Comparison of ENCODE assay signal across 16 mouse cellular contexts in the genomic region with DNA sequence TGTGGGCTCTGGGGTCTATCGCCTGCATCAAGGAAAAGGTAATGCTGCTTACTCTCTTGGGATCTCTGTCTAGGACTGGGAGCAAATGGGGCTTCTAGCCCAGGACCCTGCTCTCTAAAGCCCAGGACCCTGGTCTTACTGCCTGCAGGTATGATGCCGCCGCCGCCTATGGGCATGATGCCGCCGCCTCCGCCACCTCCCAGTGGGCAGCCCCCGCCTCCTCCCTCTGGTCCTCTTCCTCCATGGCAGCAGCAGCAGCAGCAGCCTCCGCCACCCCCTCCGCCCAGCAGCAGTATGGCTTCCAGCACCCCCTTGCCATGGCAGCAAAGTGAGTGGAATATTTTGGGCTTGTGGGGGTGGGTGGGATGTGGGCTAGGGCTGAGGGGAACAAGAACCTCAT. TPM values are rescaled to one million over a fixed set of nuclear protein-coding genes. Genes with fewer than 3 reads are reported as not detected.
DNase-seq lines count a peak whose midpoint lies in the region; ATAC-seq and TF ChIP-seq lines count a peak whose summit lies in the region.
"Had no signal": no experiment of that assay in that cellular context is flagged by ENCODE, and none has a peak within 500 bp of the region (broad histone marks: within the 10 kb centered on the region; RNA-seq: fewer than 3 reads in every experiment).

No protein-coding gene starts in this region.

- no peak for TF ChIP-seq POLR2A in ES-Bruce4 (IDR thresholded peaks at IDR 0.05; ENCODE audit: insufficient read depth, low read length)

- no peak overlapping the region for H3K9ac ChIP-seq in forebrain, embryonic 13.5 days
- no peak overlapping the region for H3K9ac ChIP-seq in kidney, embryonic 16.5 days (replicated peaks; ENCODE audit: low read length)
- 0 out of 2 replicates have a peak overlapping the region, but pooled peaks have one; percentile 50 for H3K9ac ChIP-seq in ES-Bruce4 (ENCODE audit: low read depth, poor library complexity, severe bottlenecking)
- H3K9ac ChIP-seq in midbrain, embryonic 11.5 days (ENCODE audit: low read length) = no peak overlapping the region
- H3K9ac ChIP-seq: embryonic facial prominence, embryonic 12.5 days; forebrain, postnatal 0 days had no signal

- no peak for TF ChIP-seq CTCF in gastrocnemius, adult 2 months (IDR thresholded peaks at IDR 0.05)
- TF ChIP-seq CTCF in ES-Bruce4 (IDR thresholded peaks at IDR 0.05; ENCODE audit: low read depth, low read length) = no peak

- H3K36me3 ChIP-seq in forebrain, embryonic 10.5 days (replicated peaks) = peaks cover 100% of the 10 kb centered on the region
- peaks cover 100% of the 10 kb centered on the region for H3K36me3 ChIP-seq in forebrain, embryonic 13.5 days (ENCODE audit: poor library complexity, severe bottlenecking)
- H3K36me3 ChIP-seq in kidney, embryonic 16.5 days (ENCODE audit: insufficient read depth, low read length) = peaks cover 82% of the 10 kb centered on the region
- H3K36me3 ChIP-seq in ES-Bruce4 (ENCODE audit: control insufficient read depth, insufficient read depth, low read length, poor library complexity, severe bottlenecking) = peaks cover 79% of the 10 kb centered on the region
- peaks cover 69% of the 10 kb centered on the region for H3K36me3 ChIP-seq in midbrain, embryonic 11.5 days (ENCODE audit: control insufficient read depth, insufficient read depth, low read length)

- H3K27ac ChIP-seq in forebrain, embryonic 10.5 days = no peak overlapping the region
- H3K27ac ChIP-seq in forebrain, embryonic 13.5 days = no peak overlapping the region
- peak overlapping the region; percentile 92 for H3K27ac ChIP-seq in gastrocnemius, adult 2 months
- H3K27ac ChIP-seq in kidney, embryonic 16.5 days (ENCODE audit: low read length) = no peak overlapping the region
- H3K27ac ChIP-seq in ES-Bruce4 (ENCODE audit: insufficient read depth, low read length) = no peak overlapping the region
- H3K27ac ChIP-seq in midbrain, embryonic 11.5 days (ENCODE audit: low read depth, low read length) = no peak overlapping the region
- H3K27ac ChIP-seq: embryonic facial prominence, embryonic 10.5 days; embryonic facial prominence, embryonic 12.5 days had no signal

- no peaks in the 10 kb centered on the region for H3K27me3 ChIP-seq in forebrain, embryonic 10.5 days (ENCODE audit: poor library complexity, severe bottlenecking)
- no peaks in the 10 kb centered on the region for H3K27me3 ChIP-seq in forebrain, embryonic 13.5 days
- H3K27me3 ChIP-seq in kidney, embryonic 16.5 days (ENCODE audit: insufficient read depth, low read length) = no peaks in the 10 kb centered on the region
- no peaks in the 10 kb centered on the region for H3K27me3 ChIP-seq in ES-Bruce4 (ENCODE audit: control insufficient read depth, insufficient read depth, low read length, poor library complexity, severe bottlenecking)
- no peaks in the 10 kb centered on the region for H3K27me3 ChIP-seq in midbrain, embryonic 11.5 days (ENCODE audit: control insufficient read depth, insufficient read depth, low read length)
- H3K27me3 ChIP-seq: embryonic facial prominence, embryonic 12.5 days had no signal

- TF ChIP-seq EP300 in ES-Bruce4 (IDR thresholded peaks at IDR 0.05; ENCODE audit: insufficient read depth, low read depth, low read length) = no peak

- H3K4me3 ChIP-seq in forebrain, embryonic 10.5 days = peak overlapping the region; percentile 0; the same call in 1 of the 2 replicates
- no peak overlapping the region for H3K4me3 ChIP-seq in forebrain, embryonic 13.5 days
- peak overlapping the region; percentile 60 for H3K4me3 ChIP-seq in gastrocnemius, adult 2 months
- no peak overlapping the region for H3K4me3 ChIP-seq in kidney, embryonic 16.5 days (ENCODE audit: low read length)
- peak overlapping the region; percentile 5 for H3K4me3 ChIP-seq in ES-Bruce4 (ENCODE audit: low read depth, low read length)
- no peak overlapping the region for H3K4me3 ChIP-seq in midbrain, embryonic 11.5 days (ENCODE audit: low read depth, low read length)
- H3K4me3 ChIP-seq: embryonic facial prominence, embryonic 12.5 days had no signal

- ATAC-seq in forebrain, embryonic 13.5 days = no peak
- ATAC-seq in kidney, embryonic 16.5 days (ENCODE audit: low FRiP score, low TSS enrichment) = 0 out of 2 replicates have a peak, but pooled peaks have one; percentile 5
- ATAC-seq in midbrain, embryonic 11.5 days (ENCODE audit: low FRiP score) = no peak

- H3K4me2 ChIP-seq in forebrain, embryonic 13.5 days = no peak overlapping the region
- H3K4me2 ChIP-seq in kidney, embryonic 16.5 days (replicated peaks; ENCODE audit: low read depth, low read length) = no peak overlapping the region
- H3K4me2 ChIP-seq in midbrain, embryonic 11.5 days = no peak overlapping the region
- H3K4me2 ChIP-seq: embryonic facial prominence, embryonic 12.5 days had no signal

- DNase-seq in forebrain, embryonic 10.5 days (ENCODE audit: extremely low spot score, low spot score) = no peak
- peak; percentile 50 for DNase-seq in gastrocnemius, adult 2 months
- no peak for DNase-seq in gastrocnemius, postnatal 4 days (ENCODE audit: low spot score in 2 of 2)
- no peak for DNase-seq in kidney, postnatal 14 days
- DNase-seq in midbrain, embryonic 11.5 days (ENCODE audit: low spot score, missing footprints) = no peak
- DNase-seq: adrenal gland, postnatal 14 days; adrenal gland, postnatal 36 days; cerebellum, adult 8-10 months; cerebellum, postnatal 10 days; cerebellum, postnatal 25 days; forebrain, postnatal 0 days had no signal

- 98% methylated on average over 10 of the region's 10 CpGs for WGBS in forebrain, embryonic 10.5 days
- 95% methylated on average over 10 of the region's 10 CpGs for WGBS in forebrain, embryonic 13.5 days
- 96% methylated on average over 9 of the region's 10 CpGs for WGBS in kidney, embryonic 16.5 days
- 98% methylated on average over 10 of the region's 10 CpGs for WGBS in midbrain, embryonic 11.5 days

- H3K9me3 ChIP-seq in forebrain, embryonic 10.5 days = no peaks in the 10 kb centered on the region
- no peaks in the 10 kb centered on the region for H3K9me3 ChIP-seq in forebrain, embryonic 13.5 days (replicated peaks)
- H3K9me3 ChIP-seq in kidney, embryonic 16.5 days (ENCODE audit: low read length) = no peaks in the 10 kb centered on the region
- no peaks in the 10 kb centered on the region for H3K9me3 ChIP-seq in ES-Bruce4 (replicated peaks; ENCODE audit: control insufficient read depth, insufficient read depth, low read length, poor library complexity, severe bottlenecking)
- no peaks in the 10 kb centered on the region for H3K9me3 ChIP-seq in midbrain, embryonic 11.5 days (ENCODE audit: control insufficient read depth, low read length)
- H3K9me3 ChIP-seq: embryonic facial prominence, embryonic 10.5 days; embryonic facial prominence, embryonic 12.5 days had no signal

- peaks cover 39% of the 10 kb centered on the region for H3K4me1 ChIP-seq in forebrain, embryonic 10.5 days
- H3K4me1 ChIP-seq in forebrain, embryonic 13.5 days = 0 out of 2 replicates have a peak, but pooled peaks cover 7% of the 10 kb centered on the region
- no peaks in the 10 kb centered on the region for H3K4me1 ChIP-seq in kidney, embryonic 16.5 days (ENCODE audit: insufficient read depth, low read length)
- no peaks in the 10 kb centered on the region for H3K4me1 ChIP-seq in ES-Bruce4 (ENCODE audit: control insufficient read depth, insufficient read depth, low read length)
- H3K4me1 ChIP-seq in midbrain, embryonic 11.5 days (ENCODE audit: control insufficient read depth, insufficient read depth, low read length) = peaks cover 5% of the 10 kb centered on the region; the same call in 1 of the 2 replicates
- H3K4me1 ChIP-seq: embryonic facial prominence, embryonic 10.5 days; embryonic facial prominence, embryonic 12.5 days had no signal

- intact Hi-C loops in gastrocnemius, adult 2 months (cut with DNase I) = no loop called here

RNA-seq across cellular contexts. Expression of a gene that starts 9.6 kb away (rescaled TPM):
- polyA plus RNA-seq in forebrain, embryonic 10.5 days (2016; fragmentation: Nextera tagmentation; extraction: Ambion mirVana) = 0.83 and 2.0 TPM in 2 replicates
- polyA plus RNA-seq in forebrain, embryonic 13.5 days (2015; fragmentation: Nextera tagmentation; extraction: Ambion mirVana) = 2.0 and 2.1 TPM in 2 replicates
- total RNA-seq in gastrocnemius, adult 2 months (2021) = over 10,000 TPM in 1 of 2 experiments, 1,000 to 10,000 TPM in 1; 6,181 to 10,031 TPM
- 1,000 to 10,000 TPM; 2,079 to 2,155 TPM for total RNA-seq in gastrocnemius, postnatal 4 days (2021)
- polyA plus RNA-seq in kidney, embryonic 16.5 days (2015; fragmentation: Nextera tagmentation; extraction: Ambion mirVana) = 36.2 and 38.3 TPM in 2 replicates
- polyA plus RNA-seq in ES-Bruce4 (2011; ENCODE audit: insufficient read depth, insufficient read length, low read depth, missing spikeins) = 4.1 and 4.6 TPM in 2 replicates
- polyA plus RNA-seq in midbrain, embryonic 11.5 days (2014; fragmentation: Nextera tagmentation; extraction: Ambion mirVana) = 0.81 and 1.8 TPM in 2 replicates

RNA-seq across cellular contexts. Expression of a gene that starts 11.1 kb away (rescaled TPM):
- 201 TPM in 2 replicates for polyA plus RNA-seq in forebrain, embryonic 10.5 days (2016; fragmentation: Nextera tagmentation; extraction: Ambion mirVana)
- polyA plus RNA-seq in forebrain, embryonic 13.5 days (2015; fragmentation: Nextera tagmentation; extraction: Ambion mirVana) = 134 and 139 TPM in 2 replicates
- 10 to 100 TPM; 95.2 to 98.6 TPM for total RNA-seq in gastrocnemius, adult 2 months (2021)
- total RNA-seq in gastrocnemius, postnatal 4 days (2021) = 100 to 1,000 TPM; 150 to 183 TPM
- 132 and 150 TPM in 2 replicates for polyA plus RNA-seq in kidney, embryonic 16.5 days (2015; fragmentation: Nextera tagmentation; extraction: Ambion mirVana)
- polyA plus RNA-seq in ES-Bruce4 (2011; ENCODE audit: insufficient read depth, insufficient read length, low read depth, missing spikeins) = 333 and 355 TPM in 2 replicates
- polyA plus RNA-seq in midbrain, embryonic 11.5 days (2014; fragmentation: Nextera tagmentation; extraction: Ambion mirVana) = 186 and 215 TPM in 2 replicates

RNA-seq across cellular contexts. Expression of a gene that starts 24.6 kb away (rescaled TPM):
- 15.6 and 17.0 TPM in 2 replicates for polyA plus RNA-seq in forebrain, embryonic 10.5 days (2016; fragmentation: Nextera tagmentation; extraction: Ambion mirVana)
- 21.1 and 25.1 TPM in 2 replicates for polyA plus RNA-seq in forebrain, embryonic 13.5 days (2015; fragmentation: Nextera tagmentation; extraction: Ambion mirVana)
- total RNA-seq in gastrocnemius, adult 2 months (2021) = 10 to 100 TPM; 14.9 to 24.6 TPM
- 10 to 100 TPM; 37.4 to 40.2 TPM for total RNA-seq in gastrocnemius, postnatal 4 days (2021)
- polyA plus RNA-seq in kidney, embryonic 16.5 days (2015; fragmentation: Nextera tagmentation; extraction: Ambion mirVana) = 105 and 121 TPM in 2 replicates
- 37.9 and 48.6 TPM in 2 replicates for polyA plus RNA-seq in ES-Bruce4 (2011; ENCODE audit: insufficient read depth, insufficient read length, low read depth, missing spikeins)
- 14.1 and 16.8 TPM in 2 replicates for polyA plus RNA-seq in midbrain, embryonic 11.5 days (2014; fragmentation: Nextera tagmentation; extraction: Ambion mirVana)

RNA-seq across cellular contexts. Expression of a gene that starts 33.6 kb away (rescaled TPM):
- polyA plus RNA-seq in forebrain, embryonic 10.5 days (2016; fragmentation: Nextera tagmentation; extraction: Ambion mirVana) = 12.6 and 14.5 TPM in 2 replicates
- polyA plus RNA-seq in forebrain, embryonic 13.5 days (2015; fragmentation: Nextera tagmentation; extraction: Ambion mirVana) = 11.3 and 15.4 TPM in 2 replicates
- total RNA-seq in gastrocnemius, adult 2 months (2021) = 10 to 100 TPM; 13.1 to 14.2 TPM
- 10 to 100 TPM; 18.4 to 21.4 TPM for total RNA-seq in gastrocnemius, postnatal 4 days (2021)
- polyA plus RNA-seq in kidney, embryonic 16.5 days (2015; fragmentation: Nextera tagmentation; extraction: Ambion mirVana) = 25.9 and 28.7 TPM in 2 replicates
- polyA plus RNA-seq in ES-Bruce4 (2011; ENCODE audit: insufficient read depth, insufficient read length, low read depth, missing spikeins) = 10.7 and 16.9 TPM in 2 replicates
- polyA plus RNA-seq in midbrain, embryonic 11.5 days (2014; fragmentation: Nextera tagmentation; extraction: Ambion mirVana) = 6.2 and 8.6 TPM in 2 replicates

RNA-seq across cellular contexts. Expression of a gene that starts 39.8 kb away (rescaled TPM):
- polyA plus RNA-seq in forebrain, embryonic 10.5 days (2016; fragmentation: Nextera tagmentation; extraction: Ambion mirVana) = 115 and 130 TPM in 2 replicates
- 83.8 and 92.4 TPM in 2 replicates for polyA plus RNA-seq in forebrain, embryonic 13.5 days (2015; fragmentation: Nextera tagmentation; extraction: Ambion mirVana)
- total RNA-seq in gastrocnemius, adult 2 months (2021) = 1 to 10 TPM; 7.0 to 7.8 TPM
- total RNA-seq in gastrocnemius, postnatal 4 days (2021) = 10 to 100 TPM; 23.6 to 24.5 TPM
- polyA plus RNA-seq in kidney, embryonic 16.5 days (2015; fragmentation: Nextera tagmentation; extraction: Ambion mirVana) = 93.0 and 96.2 TPM in 2 replicates
- polyA plus RNA-seq in ES-Bruce4 (2011; ENCODE audit: insufficient read depth, insufficient read length, low read depth, missing spikeins) = 34.8 and 40.5 TPM in 2 replicates
- 51.2 and 54.7 TPM in 2 replicates for polyA plus RNA-seq in midbrain, embryonic 11.5 days (2014; fragmentation: Nextera tagmentation; extraction: Ambion mirVana)

Comparison
In these comparisons a context has a peak if more than half of its experiments do, and no peak if none do; other contexts are left out.
1. H3K4me3 ChIP-seq: peak in forebrain, embryonic 10.5 days (single experiment), gastrocnemius, adult 2 months (single experiment) and ES-Bruce4 (single experiment); none in forebrain, embryonic 13.5 days (single experiment), kidney, embryonic 16.5 days (single experiment) and midbrain, embryonic 11.5 days (single experiment).